Mouse (Mus musculus) A20 (cell line): ENCODE results near the gene Themis2.

Experiments used
- DNase-seq: peaks from one replicate; pipeline ENCODE4 v3.0.0-alpha.2; 2011; ENCODE audit warnings: low read depth, low spot score

Gene Themis2

GRCm38 (mm10) chr4:132796196-132796886 is at the start of gene Themis2:
Gene Themis2 (minus strand): TSS chr4:132796387.
- peak; percentile 90 for DNase-seq

GRCm38 (mm10) chr4:132843705-132844071 is 47.5 kb upstream of the Themis2 start:
- DNase-seq, result no peak

- DNase-seq, result peak; percentile 97
Measured at GRCm38 (mm10) chr4:132842970-132843704, 47.0 kb upstream of the Themis2 start, which contains the start of gene Ppp1r8. Gene Ppp1r8 (minus strand): TSS chr4:132843169.

- peak; percentile 74 for DNase-seq
Measured at GRCm38 (mm10) chr4:132842281-132842906, 46.2 kb upstream of the Themis2 start.

GRCm38 (mm10) chr4:132841493-132841892 is 45.3 kb upstream of the Themis2 start:
- DNase-seq, result peak; percentile 70

- peak; percentile 87 for DNase-seq
Measured at GRCm38 (mm10) chr4:132823614-132824366, 27.6 kb upstream of the Themis2 start.

GRCm38 (mm10) chr4:132818442-132818841 is 22.3 kb upstream of the Themis2 start:
- DNase-seq, result no peak

GRCm38 (mm10) chr4:132816855-132817254 is 20.7 kb upstream of the Themis2 start:
- DNase-seq, result no peak

GRCm38 (mm10) chr4:132816404-132816803 is 20.2 kb upstream of the Themis2 start:
- no peak for DNase-seq

GRCm38 (mm10) chr4:132809621-132810020 is 13.4 kb upstream of the Themis2 start:
- DNase-seq, result no peak

GRCm38 (mm10) chr4:132807771-132808641 is 11.8 kb upstream of the Themis2 start:
- peak; percentile 90 for DNase-seq

GRCm38 (mm10) chr4:132806620-132807191 is 10.5 kb upstream of the Themis2 start:
- no peak for DNase-seq

- peak; percentile 35 for DNase-seq
Measured at GRCm38 (mm10) chr4:132805599-132806197, 9.5 kb upstream of the Themis2 start.

- peak; percentile 72 for DNase-seq
Measured at GRCm38 (mm10) chr4:132805146-132805545, 9.0 kb upstream of the Themis2 start.

GRCm38 (mm10) chr4:132804331-132804730 is 8.1 kb upstream of the Themis2 start:
- peak; percentile 90 for DNase-seq

- peak; percentile 56 for DNase-seq
Measured at GRCm38 (mm10) chr4:132803876-132804275, 7.7 kb upstream of the Themis2 start.

GRCm38 (mm10) chr4:132803212-132803611 is 7.0 kb upstream of the Themis2 start:
- DNase-seq, result no peak

- peak; percentile 83 for DNase-seq
Measured at GRCm38 (mm10) chr4:132802171-132802637, 6.0 kb upstream of the Themis2 start.

GRCm38 (mm10) chr4:132801176-132802077 is 5.2 kb upstream of the Themis2 start:
- DNase-seq, result peak; percentile 72
